Mouse (Mus musculus) cerebellum, adult 8-10 months (tissue): ENCODE results near the gene Wwc2.

Experiments used
- DNase-seq: peaks from one replicate; pipeline ENCODE4 v3.0.0; 2022

The Wwc2 gene

GRCm38 (mm10) chr8:47989211-47989610 lies 1.5 kb downstream of the Wwc2 start:
- no peak for DNase-seq

- no peak for DNase-seq
These were observed 2.6 kb downstream of the Wwc2 start for GRCm38 (mm10) chr8:47988111-47988510.

GRCm38 (mm10) chr8:47985644-47986043 lies 5.1 kb downstream of the Wwc2 start:
- DNase-seq: no peak

- DNase-seq: no peak
These were observed 5.5 kb downstream of the Wwc2 start for GRCm38 (mm10) chr8:47985243-47985642.

- DNase-seq: no peak
These were observed 9.6 kb downstream of the Wwc2 start for GRCm38 (mm10) chr8:47981075-47981474.

- DNase-seq: no peak
These were observed 10.8 kb downstream of the Wwc2 start for GRCm38 (mm10) chr8:47979876-47980275.

GRCm38 (mm10) chr8:47978755-47979154 lies 12.0 kb downstream of the Wwc2 start:
- no peak for DNase-seq

- DNase-seq: no peak
These were observed 15.8 kb downstream of the Wwc2 start for GRCm38 (mm10) chr8:47974963-47975314.

- DNase-seq: peak; percentile 8
These were observed 16.4 kb downstream of the Wwc2 start for GRCm38 (mm10) chr8:47974138-47974962.

GRCm38 (mm10) chr8:47971121-47971520 lies 19.6 kb downstream of the Wwc2 start:
- DNase-seq: no peak

- no peak for DNase-seq
These were observed 20.1 kb downstream of the Wwc2 start for GRCm38 (mm10) chr8:47970576-47970975.

- DNase-seq: no peak
These were observed 23.4 kb downstream of the Wwc2 start for GRCm38 (mm10) chr8:47967045-47967920.

- DNase-seq: no peak
These were observed 28.2 kb downstream of the Wwc2 start for GRCm38 (mm10) chr8:47962484-47962883.

- DNase-seq: no peak
These were observed 28.7 kb downstream of the Wwc2 start for GRCm38 (mm10) chr8:47962005-47962404.

GRCm38 (mm10) chr8:47957560-47957959 lies 33.2 kb downstream of the Wwc2 start:
- DNase-seq: no peak

- DNase-seq: no peak
These were observed 39.3 kb downstream of the Wwc2 start for GRCm38 (mm10) chr8:47951380-47951932.

- no peak for DNase-seq
These were observed 41.9 kb downstream of the Wwc2 start for GRCm38 (mm10) chr8:47948836-47949235.

GRCm38 (mm10) chr8:47947672-47948618 lies 42.8 kb downstream of the Wwc2 start:
- DNase-seq: no peak

GRCm38 (mm10) chr8:47943049-47943448 lies 47.7 kb downstream of the Wwc2 start:
- DNase-seq: no peak

GRCm38 (mm10) chr8:47941028-47941427 lies 49.7 kb downstream of the Wwc2 start:
- no peak for DNase-seq

- no peak for DNase-seq
These were observed 50.5 kb downstream of the Wwc2 start for GRCm38 (mm10) chr8:47939933-47940870.
